Mouse (Mus musculus): ENCODE data around the gene Arl6ip4. TPM values are rescaled to one million over a fixed set of nuclear protein-coding genes. Genes with fewer than 3 reads are reported as not detected.

The Arl6ip4 gene
- total RNA-seq (2021): 10 to 100 TPM; 38.3 to 41.2 TPM
- long read RNA-seq, experiment 1, transcript Arl6ip4-201 (5 exons, 1,192 nt): major isoform, 51 of 58 reads
- long read RNA-seq, experiment 1, partial matches to known transcripts: 2 of 58 reads
- long read RNA-seq, experiment 1, other reads (novel, unspliced or antisense): 5 of 58 reads
- long read RNA-seq, experiment 2, transcript Arl6ip4-201 (5 exons, 1,192 nt): major isoform, 46 of 58 reads
- long read RNA-seq, experiment 2, partial matches to known transcripts: 7 of 58 reads
- long read RNA-seq, experiment 2, other reads (novel, unspliced or antisense): 5 of 58 reads

- no peak for TF ChIP-seq CTCF (IDR thresholded peaks at IDR 0.05)
- peak within 1 kb of the TSS; percentile 99 for H3K4me3 ChIP-seq
- intact Hi-C loops (cut with DNase I): loop anchor here (5.0 kb wide), 1 partner anchor 136 kb away; no protein-coding TSS in a partner anchor
- H3K27ac ChIP-seq: peak within 1 kb of the TSS; percentile 91
- peak; percentile 80 for DNase-seq
Observed at GRCm38 (mm10) chr5:124115990-124116845, at the start of gene Arl6ip4. Arl6ip4 (plus strand) TSS chr5:124116089.

GRCm38 (mm10) chr5:124069657-124070056 lies 46.2 kb upstream of the Arl6ip4 start:
- Histone ChIP-seq H3K4me3 (no peak overlapping the region), H3K27ac (no peak overlapping the region)
- no peak for DNase-seq
- TF ChIP-seq CTCF (IDR thresholded peaks at IDR 0.05): no peak
- intact Hi-C loops (cut with DNase I): no loop called here

- no peak for TF ChIP-seq CTCF (IDR thresholded peaks at IDR 0.05)
- Histone ChIP-seq H3K4me3 (no peak overlapping the region), H3K27ac (peak overlapping the region; percentile 75)
- DNase-seq: peak; percentile 81
- intact Hi-C loops (cut with DNase I): no loop called here
Observed at GRCm38 (mm10) chr5:124073682-124074081, 42.2 kb upstream of the Arl6ip4 start.

GRCm38 (mm10) chr5:124074845-124075307 lies 41.0 kb upstream of the Arl6ip4 start:
- no peak for TF ChIP-seq CTCF (IDR thresholded peaks at IDR 0.05)
- intact Hi-C loops (cut with DNase I): no loop called here
- no peak overlapping the region for H3K4me3 ChIP-seq
- no peak overlapping the region for H3K27ac ChIP-seq
- no peak for DNase-seq

GRCm38 (mm10) chr5:124075716-124076115 lies 40.2 kb upstream of the Arl6ip4 start:
- no peak for DNase-seq
- no peak overlapping the region for H3K27ac ChIP-seq
- H3K4me3 ChIP-seq: no peak overlapping the region
- TF ChIP-seq CTCF (IDR thresholded peaks at IDR 0.05): no peak
- intact Hi-C loops (cut with DNase I): no loop called here

- no peak for DNase-seq
- intact Hi-C loops (cut with DNase I): no loop called here
- Histone ChIP-seq H3K4me3 (no peak overlapping the region), H3K27ac (no peak overlapping the region)
- no peak for TF ChIP-seq CTCF (IDR thresholded peaks at IDR 0.05)
Observed at GRCm38 (mm10) chr5:124076559-124076958, 39.3 kb upstream of the Arl6ip4 start.

- no peak for DNase-seq
- intact Hi-C loops (cut with DNase I): no loop called here
- no peak for TF ChIP-seq CTCF (IDR thresholded peaks at IDR 0.05)
- H3K27ac ChIP-seq: no peak overlapping the region
- no peak overlapping the region for H3K4me3 ChIP-seq
Observed at GRCm38 (mm10) chr5:124077241-124077640, 38.6 kb upstream of the Arl6ip4 start.

- H3K27ac ChIP-seq: no peak overlapping the region
- intact Hi-C loops (cut with DNase I): no loop called here
- no peak for TF ChIP-seq CTCF (IDR thresholded peaks at IDR 0.05)
- H3K4me3 ChIP-seq: no peak overlapping the region
- no peak for DNase-seq
Observed at GRCm38 (mm10) chr5:124077856-124078460, 37.9 kb upstream of the Arl6ip4 start.

GRCm38 (mm10) chr5:124078794-124079416 lies 37.0 kb upstream of the Arl6ip4 start:
- no peak for DNase-seq
- intact Hi-C loops (cut with DNase I): no loop called here

GRCm38 (mm10) chr5:124079880-124080279 lies 36.0 kb upstream of the Arl6ip4 start:
- no peak overlapping the region for H3K27ac ChIP-seq
- no peak for DNase-seq
- TF ChIP-seq CTCF (IDR thresholded peaks at IDR 0.05): no peak
- intact Hi-C loops (cut with DNase I): no loop called here
- H3K4me3 ChIP-seq: no peak overlapping the region

More at GRCm38 (mm10) chr5:124078794-124079416, 37.0 kb upstream of the Arl6ip4 start:
- H3K27ac ChIP-seq: 0 out of 2 replicates have a peak overlapping the region, but pooled peaks have one; percentile 8
- no peak for TF ChIP-seq CTCF (IDR thresholded peaks at IDR 0.05)
- no peak overlapping the region for H3K4me3 ChIP-seq

- intact Hi-C loops (cut with DNase I): no loop called here
- TF ChIP-seq CTCF (IDR thresholded peaks at IDR 0.05): no peak
Observed at GRCm38 (mm10) chr5:124082447-124082846, 33.4 kb upstream of the Arl6ip4 start.

GRCm38 (mm10) chr5:124082941-124083688 lies 32.8 kb upstream of the Arl6ip4 start:
- Histone ChIP-seq H3K27ac (no peak overlapping the region), H3K4me3 (no peak overlapping the region)
- DNase-seq: no peak
- TF ChIP-seq CTCF (IDR thresholded peaks at IDR 0.05): no peak
- intact Hi-C loops (cut with DNase I): no loop called here

More at GRCm38 (mm10) chr5:124082447-124082846, 33.4 kb upstream of the Arl6ip4 start:
- Histone ChIP-seq H3K27ac (no peak overlapping the region), H3K4me3 (no peak overlapping the region)
- no peak for DNase-seq

Measured in gastrocnemius, adult 2 months (tissue).